Mouse (Mus musculus) gastrocnemius, postnatal 4 days (tissue): Measurements from ENCODE around the gene Dpf3. TPM values are rescaled to one million over a fixed set of nuclear protein-coding genes. Genes with fewer than 3 reads are reported as not detected.

Source experiments
- DNase-seq, 2 experiments: peaks; one replicate each; pipeline ENCODE4 v3.0.0; 2021 to 2022; ENCODE audit warnings: low spot score in 2 of 2, mixed read lengths in 2 of 2
- total RNA-seq, 2 experiments: library from RNA; stranded (reverse); gene quantifications; 2 replicates each; pipeline ENCODE4 v1.2.3; 2021

Gene Dpf3
- total RNA-seq, 2 experiments from 2014 or later, result 15.6 to 19.3 TPM

DNA sequence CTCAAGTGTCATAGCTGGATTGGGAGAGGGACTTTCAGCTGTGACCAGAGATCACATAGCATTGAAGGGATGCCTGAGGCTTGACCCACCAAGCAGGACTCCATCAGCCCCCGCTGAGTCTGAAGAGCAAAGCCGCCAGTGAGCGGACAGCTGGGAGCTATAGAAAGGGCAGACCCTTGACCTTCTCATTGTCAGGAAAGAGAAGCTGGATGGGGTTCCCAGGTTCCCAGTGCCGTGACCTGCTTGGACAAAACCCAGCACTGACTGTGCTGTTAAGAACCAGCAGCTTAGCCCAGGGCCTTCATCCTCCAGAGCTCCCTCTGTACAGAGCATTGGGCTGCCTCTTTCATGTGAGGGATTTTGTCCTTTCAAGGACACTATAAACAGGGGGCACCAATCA is 260.5 kb downstream of the Dpf3 start:
- no peak for DNase-seq

- DNase-seq, result no peak
Observed at GRCm38 (mm10) chr12:83220964-83221363, 266.6 kb downstream of the Dpf3 start.

DNA sequence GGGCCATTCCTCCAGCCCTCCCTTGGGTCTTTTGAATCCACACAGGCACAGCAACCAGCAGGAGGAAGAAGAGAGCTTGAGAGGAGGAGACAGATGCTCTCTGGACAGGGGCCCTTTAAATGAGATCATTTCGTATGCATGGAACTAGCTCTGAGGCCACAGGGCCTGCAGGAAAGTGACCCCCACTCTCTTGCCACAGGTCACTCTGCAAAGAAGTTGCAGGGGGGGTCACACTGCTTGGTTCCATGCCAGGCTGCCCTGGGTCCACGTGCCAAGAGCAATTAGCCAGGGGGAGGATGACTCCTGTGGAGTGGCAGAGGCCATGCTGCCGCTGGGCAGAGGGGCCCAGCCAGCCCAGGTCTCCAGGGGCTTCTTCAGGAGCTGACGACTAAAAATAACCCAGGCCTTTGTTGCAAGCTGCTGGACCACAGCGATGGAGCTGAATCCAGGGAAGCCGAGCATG is 273.6 kb downstream of the Dpf3 start:
- no peak for DNase-seq

DNA sequence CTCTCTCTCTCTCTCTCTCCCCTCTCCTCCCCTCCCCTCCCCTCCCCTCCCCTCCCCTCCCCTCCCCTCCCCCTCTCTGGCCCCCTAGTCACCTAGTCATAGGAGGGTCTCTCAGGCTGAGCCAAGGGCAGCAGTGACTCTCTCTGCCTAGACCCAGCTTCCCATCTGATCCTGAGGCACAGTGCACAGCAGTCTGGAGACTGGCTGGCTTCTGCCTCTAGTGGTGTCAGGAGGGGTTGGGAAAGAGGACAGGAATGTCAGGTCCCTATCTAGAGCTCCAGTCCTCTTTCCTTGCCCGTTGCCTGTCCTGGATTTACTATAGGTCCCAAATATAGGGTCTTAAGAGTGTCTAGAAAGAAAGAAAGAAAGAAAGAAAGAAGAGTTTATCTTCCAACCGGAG is 275.5 kb downstream of the Dpf3 start:
- DNase-seq, result no peak

- no peak for DNase-seq
Observed at GRCm38 (mm10) chr12:83211146-83211822, 276.2 kb downstream of the Dpf3 start.

GRCm38 (mm10) chr12:83210735-83211134 is 276.8 kb downstream of the Dpf3 start:
- DNase-seq, result no peak

- no peak for DNase-seq
Observed at GRCm38 (mm10) chr12:83210294-83210693, 277.2 kb downstream of the Dpf3 start.

DNA sequence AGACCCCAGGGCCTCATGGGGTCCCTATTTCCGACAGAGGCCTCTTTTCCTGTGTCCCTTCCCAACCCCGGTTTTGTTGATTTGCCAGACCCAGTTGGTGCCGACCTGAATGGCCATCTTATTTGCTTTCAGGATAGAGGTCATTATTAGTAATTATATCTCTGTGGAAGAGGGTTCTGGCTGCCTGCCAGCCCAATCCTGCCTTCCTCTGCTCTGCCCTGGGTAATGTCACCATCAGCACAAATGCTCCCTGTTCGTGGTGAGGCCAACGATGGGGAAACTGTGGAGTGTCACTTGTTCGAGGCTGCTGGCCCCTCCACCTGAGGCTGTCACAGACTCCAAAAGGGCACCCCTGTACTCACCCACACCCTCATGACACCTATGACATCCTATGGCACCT is 278.1 kb downstream of the Dpf3 start:
- DNase-seq, result no peak

- no peak for DNase-seq
Observed at GRCm38 (mm10) chr12:83208841-83209240, 278.7 kb downstream of the Dpf3 start.

GRCm38 (mm10) chr12:83208011-83208410 is 279.5 kb downstream of the Dpf3 start:
- DNase-seq, result no peak

- DNase-seq, result no peak
Observed at GRCm38 (mm10) chr12:83207481-83207880, 280.0 kb downstream of the Dpf3 start.

- DNase-seq, result no peak
Observed at GRCm38 (mm10) chr12:83206866-83207265, 280.6 kb downstream of the Dpf3 start.

GRCm38 (mm10) chr12:83204361-83204760 is 283.2 kb downstream of the Dpf3 start:
- no peak for DNase-seq

DNA sequence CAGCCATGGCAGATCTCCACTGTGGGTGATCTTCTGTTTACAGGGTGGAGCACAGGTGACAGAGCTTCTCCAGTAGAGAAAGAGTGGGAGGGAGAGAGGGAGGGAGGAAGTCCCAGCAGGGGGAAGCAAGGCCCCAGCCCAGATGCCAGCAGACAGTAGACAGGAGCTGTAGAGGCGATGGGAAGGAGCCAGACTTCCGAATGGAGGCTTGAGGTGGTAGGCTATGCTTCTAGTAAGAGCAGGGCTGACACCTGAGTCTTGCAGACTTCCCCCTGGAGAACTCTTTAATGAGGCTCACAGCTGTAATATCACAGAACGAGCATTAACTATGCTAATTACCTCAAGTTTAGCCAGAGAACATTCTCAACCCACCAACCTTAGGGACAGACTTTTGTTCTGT is 285.8 kb downstream of the Dpf3 start:
- DNase-seq, result no peak

DNA sequence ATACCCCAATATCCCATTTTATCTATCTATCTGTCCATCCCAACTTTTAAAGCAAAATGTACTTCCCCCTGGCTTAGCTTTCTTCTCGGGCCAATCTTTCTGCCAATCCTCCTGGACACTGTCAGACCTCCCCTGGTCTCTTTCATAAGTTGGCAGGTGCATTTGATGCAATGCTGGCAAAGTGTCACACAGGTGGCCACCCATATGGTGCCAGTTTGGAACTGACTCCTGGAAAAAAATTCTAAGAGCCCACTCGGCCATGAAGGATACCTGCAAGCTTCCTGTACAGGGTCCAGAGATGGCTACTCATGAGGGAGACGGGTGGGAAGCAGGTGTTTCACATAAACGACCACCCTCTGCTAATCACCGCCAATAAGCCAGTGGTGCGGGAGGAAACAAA is 307.0 kb downstream of the Dpf3 start:
- DNase-seq, result no peak

DNA sequence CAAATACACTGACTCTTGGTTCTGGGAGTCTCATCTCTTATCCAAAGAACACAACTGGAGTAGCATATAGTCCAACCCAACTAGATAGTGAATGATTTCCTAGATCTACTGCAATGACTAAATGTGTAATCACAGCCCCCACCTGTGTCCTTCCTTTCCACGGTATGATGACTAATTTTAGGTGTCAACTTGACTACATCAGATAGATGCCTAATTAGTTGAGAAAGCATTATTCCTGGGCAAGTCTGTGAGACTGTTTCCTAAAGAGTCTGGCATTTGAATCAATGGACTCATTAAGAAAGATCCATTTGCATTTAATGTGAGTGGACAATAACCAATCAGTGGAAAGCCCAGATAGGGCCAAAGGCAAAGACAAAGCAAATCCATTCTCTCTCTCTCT is 307.7 kb downstream of the Dpf3 start:
- DNase-seq, result no peak

- DNase-seq, result no peak
Observed at GRCm38 (mm10) chr12:83178770-83179169, 308.7 kb downstream of the Dpf3 start.

GRCm38 (mm10) chr12:83169495-83170209 is 317.9 kb downstream of the Dpf3 start:
- no peak for DNase-seq

DNA sequence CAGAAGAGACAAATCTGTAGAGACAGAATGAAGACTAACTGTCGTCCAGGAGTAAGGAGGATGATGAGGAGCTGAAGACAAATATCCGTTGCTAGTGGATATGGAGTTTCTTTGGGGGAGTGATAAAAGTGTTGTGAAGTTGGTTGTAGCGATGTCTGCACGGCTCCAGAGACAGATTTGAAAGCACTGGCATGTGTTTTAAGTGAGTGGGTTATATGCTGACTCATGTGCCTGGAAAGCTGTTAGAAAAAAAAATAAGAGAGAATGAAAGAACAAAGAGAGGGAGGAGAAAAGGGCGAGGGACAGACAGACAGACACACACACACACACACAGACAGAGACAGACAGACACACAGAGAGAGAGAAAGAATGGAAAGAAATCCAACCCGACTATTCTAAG is 319.2 kb downstream of the Dpf3 start:
- no peak for DNase-seq

DNA sequence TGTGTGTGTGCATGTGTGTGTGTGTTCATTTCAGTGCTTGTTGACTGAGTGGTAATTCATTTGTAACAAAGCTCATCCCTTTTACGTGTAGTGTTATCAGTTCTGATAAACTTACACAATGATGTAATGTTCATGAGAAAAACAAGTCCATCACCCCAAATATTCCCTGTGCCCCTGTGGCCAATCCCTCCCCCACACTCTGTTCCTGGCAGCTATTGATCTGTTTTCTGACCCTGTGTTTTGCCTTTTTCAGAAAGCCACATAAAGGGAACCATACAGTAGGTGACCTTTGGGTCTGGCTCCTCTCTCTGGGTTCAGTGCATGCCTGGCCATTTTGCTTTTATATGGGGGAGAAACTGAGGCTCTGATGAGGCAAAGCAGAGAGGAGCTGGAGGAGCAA is 322.5 kb downstream of the Dpf3 start:
- no peak for DNase-seq
